Mouse (Mus musculus) spleen, embryonic (tissue): ENCODE results near the gene Pdzd2.

Experiments
- CTCF ChIA-PET: fragments of 350-600 bp; sonication (Branson Sonifier 250); formaldehyde crosslinking; loops from one replicate; lab custom pipeline; 2022; lab: Charles Lee

Pdzd2 gene

GRCm38 (mm10) chr15:12542316-12542715 is 197.4 kb downstream of the Pdzd2 start:
- CTCF ChIA-PET, result no interaction called here

- CTCF ChIA-PET, result no interaction called here
These were observed 200.0 kb downstream of the Pdzd2 start for GRCm38 (mm10) chr15:12539618-12540302.

GRCm38 (mm10) chr15:12533254-12533653 is 206.5 kb downstream of the Pdzd2 start:
- CTCF ChIA-PET, result no interaction called here

- CTCF ChIA-PET, result no interaction called here
These were observed 207.2 kb downstream of the Pdzd2 start for GRCm38 (mm10) chr15:12532568-12532967.

DNA sequence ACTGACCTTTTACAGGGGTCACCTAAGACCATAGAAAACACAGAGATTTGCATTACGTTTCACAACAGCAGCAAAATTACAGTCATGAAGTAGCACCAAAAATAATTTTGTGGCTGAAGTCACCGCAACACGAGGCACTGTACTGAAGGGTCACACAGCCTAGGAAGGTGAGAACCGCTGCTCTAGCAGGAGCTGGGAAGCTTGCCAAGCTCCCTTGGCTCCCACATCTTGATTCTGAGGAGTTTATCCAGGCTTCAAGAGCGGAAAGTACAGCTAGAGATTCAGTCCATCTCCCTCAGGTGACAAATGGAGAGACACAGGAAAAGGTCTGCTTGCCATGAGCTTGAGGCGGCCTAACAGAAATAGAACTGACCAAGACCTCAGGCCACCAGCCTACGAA is 216.9 kb downstream of the Pdzd2 start:
- CTCF ChIA-PET, result no interaction called here

DNA sequence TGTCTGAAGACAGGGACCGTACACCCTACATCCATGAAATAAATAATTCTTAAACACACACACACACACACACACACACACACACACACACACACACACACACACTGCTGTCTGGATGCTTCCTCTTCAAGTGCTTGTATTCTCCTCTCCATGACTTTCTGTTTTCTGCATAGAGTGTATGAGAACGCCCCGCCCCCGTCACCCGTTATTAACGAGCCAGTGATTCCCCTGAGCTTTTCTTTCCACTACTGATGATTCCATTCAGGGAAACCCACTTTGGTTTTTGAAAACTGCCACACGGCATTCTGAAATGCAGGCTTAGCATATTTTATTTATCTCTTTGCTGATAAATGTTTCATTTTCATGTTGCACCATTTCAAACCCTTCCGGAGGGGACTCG is 219.4 kb downstream of the Pdzd2 start:
- CTCF ChIA-PET, result no interaction called here

- CTCF ChIA-PET, result no interaction called here
These were observed 221.3 kb downstream of the Pdzd2 start for GRCm38 (mm10) chr15:12518370-12518973.

DNA sequence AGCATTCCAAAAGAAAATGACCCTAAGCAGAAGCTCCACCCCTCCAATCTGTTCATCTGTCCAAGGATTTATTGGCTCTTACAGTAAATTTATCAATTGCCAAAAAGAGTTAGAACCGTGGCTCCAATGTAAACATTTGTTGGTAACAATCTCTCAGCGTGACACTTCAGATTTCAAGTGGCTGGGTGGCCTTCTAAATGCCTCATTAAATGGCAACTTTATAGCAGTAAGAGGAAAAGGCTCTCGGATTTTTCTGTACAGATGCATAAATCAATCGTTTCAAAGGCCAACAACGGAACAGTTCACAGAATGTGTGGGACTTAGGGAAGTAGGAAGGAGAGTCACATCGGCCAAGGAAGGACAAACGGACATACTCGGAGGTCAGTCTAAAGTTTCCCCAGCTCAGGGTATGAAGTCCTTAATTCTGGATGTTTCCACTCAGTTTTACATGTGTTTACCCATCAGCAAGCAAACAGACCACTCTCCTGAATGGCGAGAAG is 222.4 kb downstream of the Pdzd2 start:
- CTCF ChIA-PET, result interaction anchor here (0.5 kb wide), 1 partner anchor 282 kb away, joined by 3 read pairs; no protein-coding TSS in a partner anchor

DNA sequence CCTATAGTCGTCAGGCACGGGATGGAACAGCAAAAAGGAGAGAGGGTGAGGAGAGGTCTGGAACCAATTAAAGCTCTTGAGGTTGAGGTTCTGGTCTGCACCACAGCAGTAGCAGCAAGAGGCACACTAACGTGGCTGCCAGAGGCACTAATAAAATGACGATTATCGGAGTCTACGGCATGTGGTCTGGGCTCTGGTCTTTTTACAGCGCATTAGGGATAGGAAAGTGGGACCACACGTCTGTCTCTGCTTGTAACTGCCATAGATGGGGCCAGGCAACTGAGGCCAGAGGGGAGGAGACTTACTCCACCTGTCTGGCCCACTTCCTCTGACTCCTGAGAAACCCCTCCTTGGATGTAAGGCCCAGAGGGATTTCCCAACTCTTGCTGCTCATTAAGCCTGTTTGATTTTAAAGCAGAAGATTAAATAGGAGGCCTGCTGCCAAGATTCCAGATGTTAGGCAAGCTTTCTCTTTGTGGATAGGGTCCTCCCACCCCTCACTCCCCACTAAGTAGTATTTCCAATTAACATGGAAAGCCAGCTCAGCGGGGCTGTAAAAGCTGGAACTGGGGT is 224.4 kb downstream of the Pdzd2 start:
- CTCF ChIA-PET, result no interaction called here

GRCm38 (mm10) chr15:12513526-12513925 is 226.2 kb downstream of the Pdzd2 start:
- CTCF ChIA-PET, result no interaction called here

GRCm38 (mm10) chr15:12508765-12509377 is 230.9 kb downstream of the Pdzd2 start:
- CTCF ChIA-PET, result no interaction called here

GRCm38 (mm10) chr15:12507523-12507922 is 232.2 kb downstream of the Pdzd2 start:
- CTCF ChIA-PET, result interaction anchor here (0.7 kb wide), 1 partner anchor 9 kb away, joined by 4 read pairs; no protein-coding TSS in a partner anchor

- CTCF ChIA-PET, result no interaction called here
These were observed 233.2 kb downstream of the Pdzd2 start for GRCm38 (mm10) chr15:12506514-12506913.

DNA sequence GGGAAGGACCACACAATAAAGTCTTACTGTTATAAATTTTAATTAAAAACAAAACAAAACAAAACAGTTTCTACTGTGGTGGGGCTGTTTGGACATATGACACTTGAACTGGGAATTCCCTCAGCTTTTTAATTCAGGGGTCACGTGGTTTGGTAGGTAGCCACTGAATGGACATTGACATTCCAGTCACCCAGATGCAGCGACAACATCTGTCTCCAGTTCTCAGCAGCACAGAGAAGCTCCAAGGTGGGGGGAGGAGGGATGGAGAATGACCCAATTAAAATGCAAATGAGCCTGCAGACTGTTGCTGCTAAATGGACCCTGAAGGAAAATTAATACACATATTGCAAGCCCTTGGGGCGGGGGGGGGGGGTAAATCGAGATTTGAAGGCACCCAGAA is 233.6 kb downstream of the Pdzd2 start:
- CTCF ChIA-PET, result no interaction called here

- CTCF ChIA-PET, result no interaction called here
These were observed 234.2 kb downstream of the Pdzd2 start for GRCm38 (mm10) chr15:12505556-12505955.

DNA sequence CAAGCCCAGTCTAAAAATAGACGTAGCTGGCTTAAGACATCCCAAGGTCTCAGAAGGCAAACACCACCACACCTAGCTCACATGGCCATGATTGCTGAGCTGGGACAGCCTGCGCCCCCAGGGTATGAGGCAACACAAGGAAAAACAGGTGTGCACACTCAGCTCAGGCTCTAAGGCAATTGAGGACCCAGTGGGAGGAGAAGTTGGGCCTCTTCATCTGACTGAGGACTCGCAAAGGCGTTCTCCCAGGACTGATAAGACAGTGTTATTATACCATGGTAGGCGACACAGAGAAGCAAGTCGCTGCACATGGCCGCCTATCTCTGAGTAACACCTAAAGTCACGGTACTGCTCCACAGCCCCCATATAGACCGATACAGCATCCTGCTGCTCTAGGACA is 235.8 kb downstream of the Pdzd2 start:
- CTCF ChIA-PET, result no interaction called here

DNA sequence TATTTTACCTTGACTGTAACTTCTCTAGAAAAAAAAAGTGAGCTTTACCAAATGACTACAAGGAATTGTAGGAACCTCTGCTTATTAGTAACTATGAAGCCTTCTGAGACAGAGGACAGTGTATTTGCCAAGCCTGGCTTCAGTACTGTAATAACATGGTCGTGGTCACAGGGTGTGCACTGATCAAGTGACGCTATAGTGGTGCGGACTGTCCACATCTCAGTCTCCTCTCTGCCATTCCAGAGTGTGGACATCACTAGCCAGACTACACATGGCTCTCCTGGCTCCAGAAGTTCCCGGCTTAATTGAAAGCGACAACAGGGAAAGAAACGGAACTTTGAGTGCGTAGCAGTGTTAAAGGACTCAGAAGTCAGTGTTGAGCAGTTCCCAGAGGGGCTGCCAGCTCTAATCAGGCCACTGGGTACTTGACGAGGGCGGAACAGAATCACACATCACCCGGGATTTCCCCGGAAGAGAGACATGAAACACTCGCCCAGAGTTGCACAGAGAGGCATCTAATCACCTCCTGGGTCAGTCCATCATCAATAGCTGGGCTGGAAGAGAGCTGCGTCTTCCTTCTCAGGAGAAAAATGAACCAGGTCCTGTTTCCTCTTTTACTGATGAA is 237.7 kb downstream of the Pdzd2 start:
- CTCF ChIA-PET, result no interaction called here

DNA sequence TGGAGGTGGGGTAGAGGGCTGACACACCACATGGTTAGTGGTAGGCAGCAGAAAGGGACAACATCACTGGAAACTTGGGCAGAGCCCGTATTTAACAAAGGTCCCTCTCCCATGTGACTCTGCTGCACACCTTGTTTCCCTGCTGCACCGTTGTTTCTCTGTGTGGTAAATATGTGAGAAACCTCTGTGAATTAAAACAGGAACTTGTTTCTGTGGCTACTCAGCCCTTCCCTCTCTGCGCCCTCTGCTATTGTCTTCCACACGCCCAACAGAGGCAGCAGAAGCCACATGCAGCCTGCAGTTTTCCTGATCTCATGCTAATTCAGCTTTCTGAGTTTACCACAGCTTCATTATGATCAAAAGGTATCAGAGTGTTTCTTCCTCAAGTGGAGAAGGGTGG is 239.1 kb downstream of the Pdzd2 start:
- CTCF ChIA-PET, result no interaction called here

- CTCF ChIA-PET, result no interaction called here
These were observed 245.6 kb downstream of the Pdzd2 start for GRCm38 (mm10) chr15:12494084-12494483.

DNA sequence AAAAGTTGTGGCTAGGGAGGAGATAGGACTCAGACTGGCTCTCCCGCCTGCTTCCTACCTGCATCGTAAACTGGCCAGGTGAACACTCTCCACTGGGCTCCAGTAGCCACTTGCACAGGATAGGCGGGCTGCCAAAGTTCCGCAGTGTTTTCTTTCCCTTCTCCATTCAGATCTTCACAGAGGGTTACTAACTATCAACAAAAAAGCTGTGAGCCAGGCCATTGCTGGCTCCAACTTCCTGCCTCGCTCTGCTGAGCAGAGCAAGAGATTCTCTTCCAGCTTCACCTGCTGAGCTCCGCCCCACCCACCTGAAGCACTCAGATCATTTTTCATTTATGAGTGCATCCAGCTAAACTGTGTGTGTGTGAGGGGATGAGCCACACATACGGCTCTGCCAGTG is 246.5 kb downstream of the Pdzd2 start:
- CTCF ChIA-PET, result no interaction called here

DNA sequence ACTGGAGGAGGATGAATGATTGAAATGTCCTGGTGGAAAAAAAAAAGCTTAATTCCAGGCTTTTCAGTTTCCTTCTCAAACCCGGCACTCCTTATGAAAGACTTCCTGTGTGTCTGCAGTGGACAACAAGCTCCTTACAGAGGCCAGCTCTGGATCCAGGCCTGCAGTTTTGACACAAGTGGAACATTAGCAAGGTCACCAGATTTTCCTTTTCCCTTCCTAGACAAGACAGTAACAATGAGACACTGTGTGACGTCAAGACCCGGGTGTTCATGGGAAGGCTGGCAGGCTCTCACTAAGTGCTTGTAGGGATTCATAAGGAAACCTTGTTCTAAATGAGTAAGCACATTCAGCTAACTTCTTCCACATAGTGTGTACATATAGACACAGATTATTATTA is 248.8 kb downstream of the Pdzd2 start:
- CTCF ChIA-PET, result interaction anchor here (0.6 kb wide), 1 partner anchor 249 kb away, joined by 12 read pairs; no protein-coding TSS in a partner anchor

GRCm38 (mm10) chr15:12490527-12490926 is 249.2 kb downstream of the Pdzd2 start:
- CTCF ChIA-PET, result interaction anchor here (0.6 kb wide), 1 partner anchor 250 kb away, joined by 12 read pairs; no protein-coding TSS in a partner anchor
